Mouse (Mus musculus) CH12F3 (cell line): ENCODE data around the gene Ralgapa1.
"Not testable (repeated sequence)": the region's sequence is repeated elsewhere in the genome, so short reads cannot be mapped to it uniquely, and the experiment has no call there.

Experiments used
- in situ Hi-C: fragments of 300-500 bp; cut with MboI; formaldehyde crosslinking; loops from 2 replicates; pipeline ENCODE4 v1.14.3; 2020; ENCODE audit warnings: low sequenced_read_pairs

The Ralgapa1 gene

GRCm38 (mm10) chr12:55554901-55555300, 266.1 kb downstream of the Ralgapa1 start:
- in situ Hi-C loops = not testable (repeated sequence)
